Mouse (Mus musculus) neural tube, embryonic 12.5 days (tissue): ENCODE measurements around the gene Gprin2. TPM values are rescaled to one million over a fixed set of nuclear protein-coding genes. Genes with fewer than 3 reads are reported as not detected.
A peak's percentile ranks its signal among the peaks of the same experiment; 100 is the strongest.

ENCODE experiments used
- ATAC-seq: fragments of 200-750 bp; cut with Nextera tagmentation; 2 replicates; pipeline ENCODE4 v1.8.0; 2017; ENCODE audit warnings: low read depth, mild to moderate bottlenecking, moderate TSS enrichment, moderate library complexity; ENCODE audit not compliant: low FRiP score
- H3K27ac ChIP-seq: fragments of 300-500 bp; sonication (generic); 2 replicates; pipeline ENCODE4 v1.5.1; 2016
- H3K27me3 ChIP-seq: fragments of 300-500 bp; sonication (generic); replicated peaks from 2 replicates; pipeline ENCODE4 v1.6.1; 2016; ENCODE audit warnings: mild to moderate bottlenecking
- H3K36me3 ChIP-seq: fragments of 300-500 bp; sonication (generic); 2 replicates; pipeline ENCODE4 v1.6.1; 2016; ENCODE audit warnings: mild to moderate bottlenecking
- H3K4me1 ChIP-seq: fragments of 300-500 bp; sonication (generic); 2 replicates; pipeline ENCODE4 v1.6.1; 2016
- H3K4me2 ChIP-seq: fragments of 300-500 bp; sonication (generic); replicated peaks from 2 replicates; pipeline ENCODE4 v1.6.1; 2016; ENCODE audit warnings: mild to moderate bottlenecking
- H3K4me3 ChIP-seq: fragments of 300-500 bp; sonication (generic); 2 replicates; pipeline ENCODE4 v1.5.1; 2016
- H3K9ac ChIP-seq: fragments of 300-500 bp; sonication (generic); 2 replicates; pipeline ENCODE4 v1.6.1; 2016; ENCODE audit warnings: mild to moderate bottlenecking
- H3K9me3 ChIP-seq: fragments of 300-500 bp; sonication (generic); 2 replicates; pipeline ENCODE4 v1.6.1; 2016; ENCODE audit warnings: mild to moderate bottlenecking
- WGBS: fragments of 180-500 bp; shearing (Covaris S2); methylation state at CpG from one replicate; pipeline ENCODE4 v1.1.7; 2016; 5-methylcytosine and 5-hydroxymethylcytosine counted together
- polyA plus RNA-seq: library from polyadenylated mRNA; unstranded; fragments of >200 nt; fragmentation: Nextera tagmentation; extraction: Ambion mirVana; gene quantifications from 2 replicates; pipeline ENCODE4 v1.2.1, GENCODE M21; 2016

The Gprin2 gene
- polyA plus RNA-seq, 1 experiment from 2014 or later = 2.3 TPM

- Histone ChIP-seq H3K27me3 (peaks cover 3% of the 10 kb centered on the region; the same call in 1 of the 2 replicates), H3K27ac (no peak overlapping the region), H3K4me2 (no peak overlapping the region), H3K9me3 (no peaks in the 10 kb centered on the region), H3K4me1 (peaks cover 5% of the 10 kb centered on the region; the same call in 1 of the 2 replicates), H3K36me3 (0 out of 2 replicates have a peak, but pooled peaks cover 11% of the 10 kb centered on the region), H3K4me3 (no peak overlapping the region), H3K9ac (no peak overlapping the region)
- 87% methylated on average over 15 of the region's 15 CpGs for WGBS
- no peak for ATAC-seq
Observed at GRCm38 (mm10) chr14:34195466-34195865, 6.0 kb downstream of the Gprin2 start.

GRCm38 (mm10) chr14:34193879-34194278 is 7.6 kb downstream of the Gprin2 start:
- 81% methylated on average over 4 of the region's 4 CpGs for WGBS
- Histone ChIP-seq H3K4me3 (no peak overlapping the region), H3K9me3 (no peaks in the 10 kb centered on the region), H3K27ac (no peak overlapping the region), H3K4me2 (no peak overlapping the region), H3K4me1 (peaks cover 5% of the 10 kb centered on the region; the same call in 1 of the 2 replicates), H3K36me3 (0 out of 2 replicates have a peak, but pooled peaks cover 11% of the 10 kb centered on the region), H3K9ac (no peak overlapping the region), H3K27me3 (no peaks in the 10 kb centered on the region; the same call in 1 of the 2 replicates)
- ATAC-seq = no peak

- Histone ChIP-seq H3K4me1 (no peaks in the 10 kb centered on the region), H3K36me3 (0 out of 2 replicates have a peak, but pooled peaks cover 10% of the 10 kb centered on the region), H3K27me3 (no peaks in the 10 kb centered on the region; the same call in 1 of the 2 replicates), H3K4me2 (no peak overlapping the region), H3K9me3 (no peaks in the 10 kb centered on the region), H3K27ac (no peak overlapping the region), H3K4me3 (no peak overlapping the region), H3K9ac (no peak overlapping the region)
- 73% methylated on average over 7 of the region's 7 CpGs for WGBS
- ATAC-seq = no peak
Observed at GRCm38 (mm10) chr14:34190361-34190760, 11.1 kb downstream of the Gprin2 start.

- no peak overlapping the region for H3K4me3 ChIP-seq
Observed at GRCm38 (mm10) chr14:34188629-34189028, 12.8 kb downstream of the Gprin2 start.

GRCm38 (mm10) chr14:34183101-34183500 is 18.4 kb downstream of the Gprin2 start:
- Histone ChIP-seq H3K4me3 (no peak overlapping the region), H3K36me3 (no peaks in the 10 kb centered on the region), H3K4me1 (no peaks in the 10 kb centered on the region), H3K9ac (no peak overlapping the region), H3K9me3 (0 out of 2 replicates have a peak, but pooled peaks cover 5% of the 10 kb centered on the region), H3K27ac (no peak overlapping the region), H3K4me2 (no peak overlapping the region), H3K27me3 (no peaks in the 10 kb centered on the region)
- WGBS = 91% methylated on average over 1 of the region's 1 CpGs
- ATAC-seq = no peak

More at GRCm38 (mm10) chr14:34188629-34189028, 12.8 kb downstream of the Gprin2 start:
- Histone ChIP-seq H3K27ac (no peak overlapping the region), H3K4me2 (no peak overlapping the region), H3K36me3 (no peaks in the 10 kb centered on the region), H3K9me3 (no peaks in the 10 kb centered on the region), H3K9ac (no peak overlapping the region), H3K4me1 (no peaks in the 10 kb centered on the region), H3K27me3 (no peaks in the 10 kb centered on the region; the same call in 1 of the 2 replicates)
- WGBS = 71% methylated on average over 5 of the region's 5 CpGs
- ATAC-seq = no peak

- no peaks in the 10 kb centered on the region for H3K36me3 ChIP-seq
- H3K27ac ChIP-seq = no peak overlapping the region
- H3K4me2 ChIP-seq = no peak overlapping the region
- H3K4me3 ChIP-seq = no peak overlapping the region
- 95% methylated on average over 3 of the region's 3 CpGs for WGBS
- H3K9me3 ChIP-seq = 0 out of 2 replicates have a peak, but pooled peaks cover 5% of the 10 kb centered on the region
- no peaks in the 10 kb centered on the region for H3K4me1 ChIP-seq
- H3K9ac ChIP-seq = no peak overlapping the region
- no peak for ATAC-seq
- H3K27me3 ChIP-seq = no peaks in the 10 kb centered on the region
Observed at GRCm38 (mm10) chr14:34179351-34179750, 22.1 kb downstream of the Gprin2 start.

GRCm38 (mm10) chr14:34171107-34171506 is 30.3 kb downstream of the Gprin2 start:
- Histone ChIP-seq H3K4me1 (no peaks in the 10 kb centered on the region), H3K4me3 (no peak overlapping the region), H3K36me3 (no peaks in the 10 kb centered on the region), H3K4me2 (no peak overlapping the region), H3K27me3 (no peaks in the 10 kb centered on the region), H3K9ac (no peak overlapping the region), H3K9me3 (no peaks in the 10 kb centered on the region), H3K27ac (no peak overlapping the region)
- WGBS = 88% methylated on average over 3 of the region's 3 CpGs
- no peak for ATAC-seq

GRCm38 (mm10) chr14:34155752-34156151 is 45.7 kb downstream of the Gprin2 start:
- Histone ChIP-seq H3K9me3 (no peaks in the 10 kb centered on the region), H3K4me2 (no peak overlapping the region), H3K27me3 (no peaks in the 10 kb centered on the region), H3K27ac (no peak overlapping the region), H3K4me3 (no peak overlapping the region), H3K9ac (no peak overlapping the region), H3K4me1 (no peaks in the 10 kb centered on the region), H3K36me3 (no peaks in the 10 kb centered on the region)
- no peak for ATAC-seq
- WGBS = 69% methylated on average over 12 of the region's 12 CpGs

GRCm38 (mm10) chr14:34154601-34155337 is 46.7 kb downstream of the Gprin2 start:
- H3K9ac ChIP-seq = no peak overlapping the region
- no peak overlapping the region for H3K27ac ChIP-seq
- H3K4me1 ChIP-seq = no peaks in the 10 kb centered on the region
- no peak overlapping the region for H3K4me3 ChIP-seq
- whole genome bisulfite sequencing = 60% methylated on average over 9 of the region's 9 CpGs
- no peak overlapping the region for H3K4me2 ChIP-seq
- no peaks in the 10 kb centered on the region for H3K36me3 ChIP-seq
- no peaks in the 10 kb centered on the region for H3K9me3 ChIP-seq
- peak; percentile 77 for ATAC-seq
- no peaks in the 10 kb centered on the region for H3K27me3 ChIP-seq

GRCm38 (mm10) chr14:34152342-34152741 is 49.1 kb downstream of the Gprin2 start, which contains the start of gene Npy4r:
Npy4r (minus strand) TSS chr14:34152489.
- peak within 1 kb of the TSS; percentile 20 for H3K4me2 ChIP-seq
- 0 out of 2 replicates have a peak, but pooled peaks have one; percentile 14 for ATAC-seq
- no peaks in the 10 kb centered on the region for H3K4me1 ChIP-seq
- H3K27ac ChIP-seq = no peak within 1 kb of the TSS
- H3K4me3 ChIP-seq = no peak within 1 kb of the TSS
- H3K9me3 ChIP-seq = no peaks in the 10 kb centered on the region
- no peak within 1 kb of the TSS for H3K9ac ChIP-seq
- H3K27me3 ChIP-seq = no peaks in the 10 kb centered on the region
- H3K36me3 ChIP-seq = no peaks in the 10 kb centered on the region
- WGBS = 23% methylated on average over 16 of the region's 16 CpGs

- Histone ChIP-seq H3K9me3 (no peaks in the 10 kb centered on the region), H3K27ac (no peak overlapping the region), H3K36me3 (no peaks in the 10 kb centered on the region), H3K4me1 (no peaks in the 10 kb centered on the region), H3K4me2 (no peak overlapping the region), H3K4me3 (no peak overlapping the region), H3K9ac (no peak overlapping the region), H3K27me3 (no peaks in the 10 kb centered on the region)
- ATAC-seq = no peak
- WGBS = 92% methylated on average over 10 of the region's 10 CpGs
Observed at GRCm38 (mm10) chr14:34142915-34143314, 58.5 kb downstream of the Gprin2 start.

- 83% methylated on average over 1 of the region's 1 CpGs for WGBS
- H3K36me3 ChIP-seq = no peaks in the 10 kb centered on the region
- no peak overlapping the region for H3K4me3 ChIP-seq
- H3K4me1 ChIP-seq = no peaks in the 10 kb centered on the region
- no peaks in the 10 kb centered on the region for H3K27me3 ChIP-seq
- no peak for ATAC-seq
- no peak overlapping the region for H3K27ac ChIP-seq
- H3K4me2 ChIP-seq = no peak overlapping the region
- H3K9me3 ChIP-seq = no peaks in the 10 kb centered on the region
- no peak overlapping the region for H3K9ac ChIP-seq
Observed at GRCm38 (mm10) chr14:34142316-34142715, 59.1 kb downstream of the Gprin2 start.
